Mouse (Mus musculus) embryonic fibroblast, embryonic 13.5 days (primary cell): ENCODE measurements around the gene Ino80d. TPM values are rescaled to one million over a fixed set of nuclear protein-coding genes. Genes with fewer than 3 reads are reported as not detected.

Source experiments
- H3K27ac ChIP-seq: 2 replicates; pipeline ENCODE4 v1.5.1; 2012; ENCODE audit warnings: low read length, control low read depth, inconsistent platforms; ENCODE audit not compliant: insufficient read depth
- H3K4me1 ChIP-seq: 2 replicates; pipeline ENCODE4 v1.6.1; 2011; ENCODE audit warnings: low read length; ENCODE audit not compliant: control insufficient read depth, insufficient read depth
- H3K4me3 ChIP-seq: 2 replicates; pipeline ENCODE4 v1.5.1; 2011; ENCODE audit warnings: mild to moderate bottlenecking, control low read depth, low read length; ENCODE audit not compliant: insufficient read depth
- CTCF ChIP-seq: IDR thresholded peaks from 2 replicates; pipeline ENCODE4 v1.5.1; 2011; ENCODE audit warnings: mild to moderate bottlenecking, control low read depth, low read length, moderate library complexity, borderline replicate concordance; ENCODE audit not compliant: insufficient read depth
- POLR2A ChIP-seq: IDR thresholded peaks from 2 replicates; pipeline ENCODE4 v1.6.1; 2011; ENCODE audit warnings: low read depth, mild to moderate bottlenecking, control low read depth, low read length, moderate library complexity
- polyA plus RNA-seq: library from polyadenylated mRNA; stranded (reverse); fragments of >200 nt; gene quantifications from 2 replicates; pipeline ENCODE4 v1.2.4, GENCODE M21; 2011; ENCODE audit warnings: low read depth; ENCODE audit not compliant: missing spikeins, insufficient read length

The Ino80d gene
- polyA plus RNA-seq, 1 experiment, result 19.7 TPM

DNA sequence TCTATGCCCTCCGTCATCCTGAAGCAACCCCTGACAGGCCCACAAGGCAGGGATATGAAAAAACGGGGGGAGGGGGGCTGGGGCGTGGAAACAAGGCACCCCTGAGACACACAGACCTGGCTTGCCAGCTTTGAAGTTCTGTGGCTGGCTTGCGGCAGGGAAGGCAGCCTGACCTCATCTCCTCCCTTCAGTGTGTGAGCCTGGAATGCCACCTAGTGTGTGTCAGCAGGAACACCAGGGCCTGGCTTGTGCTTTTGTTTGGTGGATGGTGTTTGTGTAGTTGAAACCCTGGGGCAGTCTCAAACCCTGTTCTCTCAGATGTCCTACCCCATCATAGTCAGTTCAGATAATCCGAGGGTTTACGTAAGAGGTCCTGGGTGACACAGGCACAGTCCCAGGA lies 150.2 kb downstream of the Ino80d start:
- TF ChIP-seq CTCF (peak; percentile 98), POLR2A (no peak)
- no peak overlapping the region for H3K4me3 ChIP-seq
- H3K4me1 ChIP-seq, result no peaks in the 10 kb centered on the region
- H3K27ac ChIP-seq, result no peak overlapping the region

DNA sequence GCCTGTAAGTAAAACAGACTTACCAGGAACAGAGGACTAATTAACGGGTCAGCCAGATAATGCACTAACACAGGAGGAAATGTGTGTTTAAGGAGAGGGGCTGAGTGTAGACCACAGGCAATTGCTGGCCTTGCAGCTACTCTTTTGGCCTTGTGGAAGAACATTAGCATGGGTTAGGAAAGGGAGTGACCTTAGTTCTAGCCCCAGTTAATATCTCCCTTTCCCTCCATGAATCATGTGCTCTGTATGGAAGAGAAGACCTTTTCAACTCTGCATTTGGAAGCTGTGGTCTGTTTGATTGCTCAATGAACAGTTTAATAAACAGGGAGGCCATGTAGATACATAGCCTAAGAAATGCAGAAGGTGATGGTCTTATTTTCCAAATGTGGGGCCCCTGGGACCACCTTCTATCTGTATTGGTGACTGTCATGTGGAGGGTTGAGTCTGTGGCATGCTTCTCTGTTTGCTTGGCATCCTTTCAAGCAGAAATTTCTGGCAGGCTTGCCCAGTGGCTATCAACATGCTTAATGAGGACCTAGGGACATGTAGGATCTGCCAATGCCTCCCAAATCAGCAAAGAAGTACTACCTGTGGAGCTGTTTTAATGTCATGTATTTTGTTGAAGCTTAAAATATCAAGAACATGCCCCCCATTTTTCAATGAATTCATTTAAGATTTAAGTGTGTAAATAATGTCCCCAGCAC lies 157.4 kb downstream of the Ino80d start:
- no peak overlapping the region for H3K27ac ChIP-seq
- no peak overlapping the region for H3K4me3 ChIP-seq
- TF ChIP-seq POLR2A, result no peak
- TF ChIP-seq CTCF, result no peak
- H3K4me1 ChIP-seq, result no peaks in the 10 kb centered on the region

DNA sequence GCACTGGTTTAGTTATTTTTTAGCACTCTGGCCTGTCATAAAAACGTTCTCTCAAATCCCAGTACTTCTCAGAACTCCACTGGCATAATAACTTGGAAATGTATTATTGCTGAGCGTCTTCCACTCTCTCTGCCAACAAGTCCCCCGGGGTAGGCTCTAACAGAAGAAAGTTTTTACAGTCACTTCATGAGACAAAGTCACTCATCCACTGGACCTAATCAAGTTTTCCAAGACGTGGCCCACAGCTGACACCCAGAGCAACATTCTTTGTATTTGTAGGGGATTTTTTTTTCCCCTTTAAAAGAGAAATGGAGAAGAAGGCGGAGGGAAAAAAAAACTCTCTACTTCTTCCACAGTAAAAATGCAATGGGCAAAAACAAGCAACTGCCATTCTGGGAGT lies 157.9 kb downstream of the Ino80d start:
- Histone ChIP-seq H3K4me3 (no peak overlapping the region), H3K4me1 (no peaks in the 10 kb centered on the region), H3K27ac (no peak overlapping the region)
- no peak for TF ChIP-seq CTCF
- TF ChIP-seq POLR2A, result no peak

DNA sequence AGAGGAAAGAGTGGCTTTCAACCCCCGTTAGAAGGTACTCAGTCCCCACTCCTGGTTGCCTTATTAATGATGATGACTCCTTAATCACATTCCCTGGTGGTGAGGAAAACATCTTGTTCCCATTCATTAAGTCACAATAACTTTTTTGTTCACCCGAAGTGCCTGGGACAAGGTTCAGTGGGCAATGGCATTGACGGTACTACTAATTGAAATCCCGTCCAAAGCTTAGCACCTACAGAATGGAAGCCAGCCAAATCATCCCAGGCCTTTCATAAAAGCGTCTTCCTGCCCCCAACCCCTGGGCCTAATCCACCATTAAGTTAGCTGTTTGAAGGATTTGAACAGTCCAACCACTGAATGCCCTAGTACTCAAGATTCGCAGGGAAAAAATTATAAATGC lies 159.1 kb downstream of the Ino80d start:
- Histone ChIP-seq H3K4me3 (no peak overlapping the region), H3K4me1 (no peaks in the 10 kb centered on the region), H3K27ac (no peak overlapping the region)
- TF ChIP-seq CTCF, result no peak
- TF ChIP-seq POLR2A, result no peak

DNA sequence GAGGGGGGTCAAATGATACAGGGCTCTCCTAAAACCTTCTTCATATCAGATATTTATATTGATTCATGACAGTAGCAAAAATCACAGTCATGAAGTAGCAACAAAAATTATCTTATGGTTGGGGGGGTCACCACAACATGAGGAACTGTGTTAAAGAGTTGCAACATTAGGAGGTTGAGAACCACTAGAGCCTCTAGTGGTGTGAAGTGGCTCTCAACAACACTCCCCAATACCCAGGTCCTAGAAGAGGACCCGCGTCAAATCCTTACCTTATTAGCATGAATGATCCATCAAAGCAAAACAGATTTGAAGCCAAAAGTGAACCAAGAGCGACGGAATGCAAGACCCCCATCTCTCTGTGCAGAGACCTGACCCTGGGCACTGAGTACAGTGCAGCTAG lies 161.4 kb downstream of the Ino80d start:
- Histone ChIP-seq H3K4me1 (no peaks in the 10 kb centered on the region), H3K4me3 (no peak overlapping the region), H3K27ac (no peak overlapping the region)
- TF ChIP-seq POLR2A (no peak), CTCF (no peak)

DNA sequence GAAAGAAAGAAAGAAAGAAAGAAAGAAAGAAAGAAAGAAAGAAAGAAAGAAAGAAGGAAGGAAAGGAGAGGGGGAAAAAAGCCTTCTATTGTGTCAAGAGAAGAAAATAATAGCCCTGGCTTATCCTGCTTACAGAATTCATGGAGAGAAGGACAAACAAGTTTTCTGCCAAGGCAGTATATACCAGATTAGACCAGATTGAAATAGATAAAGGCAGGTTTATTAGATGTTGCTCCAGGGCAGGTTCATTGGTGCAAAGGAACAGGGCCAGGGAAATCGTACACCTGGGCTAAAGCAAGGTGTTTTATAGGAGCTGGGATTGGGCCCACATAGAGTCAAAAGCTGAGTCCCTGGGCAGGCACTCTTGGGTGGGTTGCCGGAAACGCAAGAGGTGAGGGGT lies 162.1 kb downstream of the Ino80d start:
- no peaks in the 10 kb centered on the region for H3K4me1 ChIP-seq
- H3K4me3 ChIP-seq, result no peak overlapping the region
- H3K27ac ChIP-seq, result no peak overlapping the region
- no peak for TF ChIP-seq POLR2A
- no peak for TF ChIP-seq CTCF

DNA sequence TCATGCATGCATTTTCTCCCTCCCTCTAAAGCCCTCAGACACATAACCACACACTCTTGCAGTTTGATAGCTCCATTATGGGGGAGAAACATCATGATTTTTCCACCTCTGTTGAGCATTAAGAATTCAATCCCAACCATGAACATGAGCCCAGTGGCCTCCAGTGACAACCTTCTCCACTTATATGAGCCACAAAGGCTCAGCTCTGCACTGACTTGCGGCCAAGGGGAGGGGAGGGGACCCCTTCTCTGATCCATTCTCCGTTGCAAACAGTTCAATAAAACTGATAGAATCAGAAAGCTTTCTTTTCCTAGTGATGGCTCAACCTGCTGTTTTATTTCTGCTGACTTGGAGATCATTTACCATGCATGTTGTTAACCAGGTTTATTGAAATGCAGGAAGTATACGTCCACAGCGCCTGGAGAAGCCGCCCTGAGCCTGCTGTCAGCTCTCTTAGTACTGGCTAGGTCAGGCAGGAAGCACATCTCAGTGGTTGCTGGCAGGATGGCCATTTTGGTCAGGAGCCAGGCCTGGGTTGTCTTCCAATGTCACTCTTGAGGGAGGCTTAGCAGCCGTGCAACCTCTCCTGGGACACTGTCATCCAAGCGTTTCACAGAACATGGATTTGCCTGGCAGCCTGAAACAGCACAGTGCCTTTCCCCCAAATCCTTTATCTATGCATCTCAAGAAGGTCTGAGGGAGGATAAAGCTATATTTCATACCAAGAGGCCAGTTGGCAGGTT lies 163.2 kb downstream of the Ino80d start:
- H3K4me1 ChIP-seq, result no peaks in the 10 kb centered on the region
- no peak overlapping the region for H3K4me3 ChIP-seq
- H3K27ac ChIP-seq, result no peak overlapping the region
- no peak for TF ChIP-seq CTCF
- no peak for TF ChIP-seq POLR2A

DNA sequence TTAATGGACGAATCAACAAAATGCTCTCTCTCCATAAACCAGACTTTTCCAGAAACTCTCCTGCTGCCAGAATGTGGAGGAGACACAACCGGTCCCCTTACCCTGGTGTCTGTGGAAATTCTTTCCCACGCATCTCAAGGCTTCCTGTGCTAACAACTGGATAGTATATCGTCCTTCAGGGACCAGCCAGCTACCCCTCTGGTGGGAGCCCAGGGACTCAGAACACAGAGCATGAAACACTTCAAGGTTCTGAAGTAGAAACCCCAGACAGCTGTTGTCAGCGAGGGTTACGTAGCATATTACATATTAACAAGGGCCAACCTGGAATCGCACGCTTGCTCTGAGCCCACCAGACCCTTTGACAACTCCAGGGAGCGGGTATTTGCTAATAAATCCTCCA lies 163.9 kb downstream of the Ino80d start:
- H3K4me1 ChIP-seq, result no peaks in the 10 kb centered on the region
- H3K4me3 ChIP-seq, result no peak overlapping the region
- TF ChIP-seq POLR2A (no peak), CTCF (no peak)
- no peak overlapping the region for H3K27ac ChIP-seq

DNA sequence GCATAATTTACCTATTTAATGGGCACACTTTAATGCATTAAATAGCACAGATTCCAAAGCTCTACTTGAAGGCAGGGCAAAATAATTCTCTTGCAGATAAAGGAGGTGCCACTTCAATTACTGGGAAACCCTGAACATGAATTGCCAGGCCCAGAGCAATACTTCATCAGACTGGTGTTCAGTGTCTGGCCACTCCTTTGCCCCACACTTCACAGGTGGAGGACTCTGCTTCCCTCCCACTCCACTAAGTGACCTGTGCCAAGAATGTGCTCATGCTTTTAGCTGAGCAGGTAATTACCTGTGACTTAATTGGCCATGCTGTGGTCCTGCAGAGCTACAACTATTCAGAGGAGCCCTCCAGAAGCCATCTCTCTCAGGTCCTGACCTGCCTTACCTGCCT lies 166.7 kb downstream of the Ino80d start:
- no peak overlapping the region for H3K4me3 ChIP-seq
- TF ChIP-seq CTCF, result no peak
- no peak for TF ChIP-seq POLR2A
- no peak overlapping the region for H3K27ac ChIP-seq
- no peaks in the 10 kb centered on the region for H3K4me1 ChIP-seq

DNA sequence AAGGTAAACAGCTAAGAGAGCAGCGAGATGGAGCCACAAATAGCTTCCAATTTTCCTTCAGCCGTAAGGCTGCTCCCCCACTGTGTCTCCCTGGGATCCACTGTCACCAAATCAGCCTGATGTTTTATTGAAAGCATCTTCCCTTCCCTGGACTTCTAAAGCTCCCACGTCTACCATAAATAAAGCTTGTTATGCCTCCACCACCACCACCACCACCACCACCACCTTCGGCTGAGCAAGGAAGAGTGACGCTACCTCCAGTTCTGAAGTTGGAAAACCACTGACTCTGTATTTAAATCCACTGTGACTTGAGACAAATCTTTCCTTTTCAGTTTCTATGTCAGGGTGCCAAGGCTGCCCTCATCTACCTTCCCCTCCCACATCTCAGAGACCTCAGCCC lies 167.5 kb downstream of the Ino80d start:
- Histone ChIP-seq H3K27ac (no peak overlapping the region), H3K4me1 (no peaks in the 10 kb centered on the region), H3K4me3 (no peak overlapping the region)
- no peak for TF ChIP-seq CTCF
